Mouse (Mus musculus): Measurements from ENCODE around the gene Kcnn3. TPM values are rescaled to one million over a fixed set of nuclear protein-coding genes. Genes with fewer than 3 reads are reported as not detected.

The Kcnn3 gene
- polyA plus RNA-seq, 2 experiments: 4.1 to 5.9 TPM

- H3K27me3 ChIP-seq (ENCODE audit: control insufficient read depth, insufficient read depth, low read length): no peaks in the 10 kb centered on the region
- H3K4me2 ChIP-seq (replicated peaks; ENCODE audit: low read depth, low read length, severe bottlenecking): no peak overlapping the region
- no peaks in the 10 kb centered on the region for H3K9me3 ChIP-seq (ENCODE audit: control insufficient read depth, low read length)
- ATAC-seq (ENCODE audit: low FRiP score, low read depth) (no peak), DNase-seq (ENCODE audit: low spot score) (no peak)
- no peaks in the 10 kb centered on the region for H3K36me3 ChIP-seq (ENCODE audit: control insufficient read depth, insufficient read depth, low read length)
- H3K9ac ChIP-seq (ENCODE audit: low read depth, low read length, severe bottlenecking): no peak overlapping the region
- H3K4me3 ChIP-seq (replicated peaks; ENCODE audit: low read length): no peak overlapping the region
- WGBS: 79% methylated on average over 5 of the region's 5 CpGs
- TF ChIP-seq POLR2A (IDR thresholded peaks at IDR 0.05; ENCODE audit: borderline replicate concordance, extremely low read depth, insufficient read depth, insufficient read length): no peak
- H3K27ac ChIP-seq (replicated peaks; ENCODE audit: low read depth, low read length): no peak overlapping the region
- peaks cover 15% of the 10 kb centered on the region for H3K4me1 ChIP-seq (ENCODE audit: control insufficient read depth, insufficient read depth, low read length)
These were observed 92.1 kb downstream of the Kcnn3 start for GRCm38 (mm10) chr3:89612048-89612447.

GRCm38 (mm10) chr3:89613526-89614523 lies 93.9 kb downstream of the Kcnn3 start:
- H3K9ac ChIP-seq (ENCODE audit: low read depth, low read length, severe bottlenecking): no peak overlapping the region; the same call in 1 of the 2 replicates
- 23% methylated on average over 18 of the region's 18 CpGs for WGBS
- ATAC-seq (ENCODE audit: low FRiP score, low read depth): peak; percentile 85

GRCm38 (mm10) chr3:89616861-89617260 lies 96.9 kb downstream of the Kcnn3 start:
- H3K27me3 ChIP-seq (ENCODE audit: control insufficient read depth, insufficient read depth, low read length): no peaks in the 10 kb centered on the region
- 69% methylated on average over 6 of the region's 6 CpGs for WGBS
- H3K9me3 ChIP-seq (ENCODE audit: control insufficient read depth, low read length): no peaks in the 10 kb centered on the region
- no peak overlapping the region for H3K9ac ChIP-seq (ENCODE audit: low read depth, low read length, severe bottlenecking)
- no peak for ATAC-seq (ENCODE audit: low FRiP score, low read depth)
- no peak for DNase-seq (ENCODE audit: low spot score)
- no peak overlapping the region for H3K4me3 ChIP-seq (replicated peaks; ENCODE audit: low read length)
- H3K4me2 ChIP-seq (replicated peaks; ENCODE audit: low read depth, low read length, severe bottlenecking): no peak overlapping the region
- no peaks in the 10 kb centered on the region for H3K36me3 ChIP-seq (ENCODE audit: control insufficient read depth, insufficient read depth, low read length)
- H3K27ac ChIP-seq (replicated peaks; ENCODE audit: low read depth, low read length): no peak overlapping the region
- no peak for TF ChIP-seq POLR2A (IDR thresholded peaks at IDR 0.05; ENCODE audit: borderline replicate concordance, extremely low read depth, insufficient read depth, insufficient read length)
- H3K4me1 ChIP-seq (ENCODE audit: control insufficient read depth, insufficient read depth, low read length): peaks cover 13% of the 10 kb centered on the region

More at GRCm38 (mm10) chr3:89613526-89614523, 93.9 kb downstream of the Kcnn3 start:
- no peak for TF ChIP-seq POLR2A (IDR thresholded peaks at IDR 0.05; ENCODE audit: borderline replicate concordance, extremely low read depth, insufficient read depth, insufficient read length)
- peak overlapping the region; percentile 46; the same call in 1 of the 2 replicates for H3K27ac ChIP-seq (replicated peaks; ENCODE audit: low read depth, low read length)
- DNase-seq (ENCODE audit: low spot score): peak; percentile 84
- peaks cover 13% of the 10 kb centered on the region for H3K4me1 ChIP-seq (ENCODE audit: control insufficient read depth, insufficient read depth, low read length)
- no peak overlapping the region for H3K4me3 ChIP-seq (replicated peaks; ENCODE audit: low read length)
- H3K27me3 ChIP-seq (ENCODE audit: control insufficient read depth, insufficient read depth, low read length): no peaks in the 10 kb centered on the region
- H3K4me2 ChIP-seq (replicated peaks; ENCODE audit: low read depth, low read length, severe bottlenecking): no peak overlapping the region
- no peaks in the 10 kb centered on the region for H3K9me3 ChIP-seq (ENCODE audit: control insufficient read depth, low read length)
- H3K36me3 ChIP-seq (ENCODE audit: control insufficient read depth, insufficient read depth, low read length): no peaks in the 10 kb centered on the region

- no peak overlapping the region for H3K9ac ChIP-seq (ENCODE audit: low read depth, low read length, severe bottlenecking)
- H3K4me3 ChIP-seq (replicated peaks; ENCODE audit: low read length): no peak overlapping the region
- no peak overlapping the region for H3K4me2 ChIP-seq (replicated peaks; ENCODE audit: low read depth, low read length, severe bottlenecking)
- no peaks in the 10 kb centered on the region for H3K9me3 ChIP-seq (ENCODE audit: control insufficient read depth, low read length)
- H3K27me3 ChIP-seq (ENCODE audit: control insufficient read depth, insufficient read depth, low read length): no peaks in the 10 kb centered on the region
- H3K36me3 ChIP-seq (ENCODE audit: control insufficient read depth, insufficient read depth, low read length): no peaks in the 10 kb centered on the region
- no peak overlapping the region for H3K27ac ChIP-seq (replicated peaks; ENCODE audit: low read depth, low read length)
- ATAC-seq (ENCODE audit: low FRiP score, low read depth): no peak
- 92% methylated on average over 2 of the region's 2 CpGs for WGBS
- no peak for DNase-seq (ENCODE audit: low spot score)
- peaks cover 13% of the 10 kb centered on the region for H3K4me1 ChIP-seq (ENCODE audit: control insufficient read depth, insufficient read depth, low read length)
- TF ChIP-seq POLR2A (IDR thresholded peaks at IDR 0.05; ENCODE audit: borderline replicate concordance, extremely low read depth, insufficient read depth, insufficient read length): no peak
These were observed 97.4 kb downstream of the Kcnn3 start for GRCm38 (mm10) chr3:89617360-89617759.

GRCm38 (mm10) chr3:89622825-89623224 lies 102.9 kb downstream of the Kcnn3 start:
- TF ChIP-seq POLR2A (IDR thresholded peaks at IDR 0.05; ENCODE audit: borderline replicate concordance, extremely low read depth, insufficient read depth, insufficient read length): no peak
- H3K27me3 ChIP-seq (ENCODE audit: control insufficient read depth, insufficient read depth, low read length): no peaks in the 10 kb centered on the region
- no peak overlapping the region for H3K4me3 ChIP-seq (replicated peaks; ENCODE audit: low read length)
- DNase-seq (ENCODE audit: low spot score) (no peak), ATAC-seq (ENCODE audit: low FRiP score, low read depth) (no peak)
- no peak overlapping the region for H3K27ac ChIP-seq (replicated peaks; ENCODE audit: low read depth, low read length)
- 38% methylated on average over 6 of the region's 6 CpGs for WGBS
- H3K9ac ChIP-seq (ENCODE audit: low read depth, low read length, severe bottlenecking): no peak overlapping the region
- H3K4me2 ChIP-seq (replicated peaks; ENCODE audit: low read depth, low read length, severe bottlenecking): no peak overlapping the region
- no peaks in the 10 kb centered on the region for H3K9me3 ChIP-seq (ENCODE audit: control insufficient read depth, low read length)
- no peaks in the 10 kb centered on the region for H3K36me3 ChIP-seq (ENCODE audit: control insufficient read depth, insufficient read depth, low read length)
- peaks cover 12% of the 10 kb centered on the region for H3K4me1 ChIP-seq (ENCODE audit: control insufficient read depth, insufficient read depth, low read length)

Measured in limb, embryonic 14.5 days (tissue).